Mouse (Mus musculus): ENCODE results near the gene Dph3.
"Not testable (repeated sequence)": the region's sequence is repeated elsewhere in the genome, so short reads cannot be mapped to it uniquely, and the experiment has no call there.

Dph3 gene

GRCm38 (mm10) chr14:32085486-32086201, at the start of gene Dph3:
Gene Dph3 (minus strand): TSS chr14:32085729.
- DNase-seq: peak; percentile 100

GRCm38 (mm10) chr14:32134293-32134692, 48.8 kb upstream of the Dph3 start:
- DNase-seq: no peak

DNA sequence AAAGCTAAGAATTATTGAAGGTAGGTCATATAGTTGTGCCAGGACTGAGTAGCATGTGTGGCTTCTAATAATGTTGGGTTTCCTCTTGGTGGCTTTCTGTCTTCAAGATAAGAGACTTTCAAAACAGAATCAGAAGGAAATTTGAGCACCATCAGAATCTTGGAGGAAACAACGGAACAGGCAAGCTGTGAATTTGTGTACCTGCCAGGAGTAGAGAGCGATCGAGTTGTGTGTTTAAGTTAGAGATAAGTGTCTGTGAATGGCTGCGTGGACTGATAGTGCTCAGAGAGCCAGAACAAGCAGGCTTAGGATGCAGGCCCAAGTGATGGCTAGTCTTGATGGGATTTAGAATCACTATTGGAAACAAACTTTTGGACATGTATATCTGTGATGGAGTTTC, 46.3 kb upstream of the Dph3 start:
- DNase-seq: no peak

- peak in 1 of 2 experiments; percentile 19 for DNase-seq
Observed at GRCm38 (mm10) chr14:32128409-32128808, 42.9 kb upstream of the Dph3 start.

DNA sequence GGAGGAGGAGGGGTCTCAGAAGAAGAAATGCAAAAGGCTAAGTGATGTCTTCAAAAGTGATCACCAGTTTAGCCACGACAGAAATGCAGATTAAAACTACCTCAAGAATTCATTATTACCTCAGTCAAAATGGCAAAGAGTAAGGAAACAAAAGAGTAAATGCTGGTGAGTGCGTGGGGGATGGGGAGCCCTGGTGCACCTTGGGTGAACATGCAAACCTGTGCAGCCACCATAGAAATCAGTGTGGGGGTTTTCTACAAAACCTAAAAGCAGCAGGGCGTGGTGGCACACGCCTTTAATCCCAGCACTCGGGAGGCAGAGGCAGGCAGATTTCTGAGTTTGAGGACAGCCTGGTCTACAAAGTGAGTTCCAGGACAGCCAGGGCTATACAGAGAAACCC, 39.7 kb upstream of the Dph3 start:
- DNase-seq: not testable (repeated sequence)

DNA sequence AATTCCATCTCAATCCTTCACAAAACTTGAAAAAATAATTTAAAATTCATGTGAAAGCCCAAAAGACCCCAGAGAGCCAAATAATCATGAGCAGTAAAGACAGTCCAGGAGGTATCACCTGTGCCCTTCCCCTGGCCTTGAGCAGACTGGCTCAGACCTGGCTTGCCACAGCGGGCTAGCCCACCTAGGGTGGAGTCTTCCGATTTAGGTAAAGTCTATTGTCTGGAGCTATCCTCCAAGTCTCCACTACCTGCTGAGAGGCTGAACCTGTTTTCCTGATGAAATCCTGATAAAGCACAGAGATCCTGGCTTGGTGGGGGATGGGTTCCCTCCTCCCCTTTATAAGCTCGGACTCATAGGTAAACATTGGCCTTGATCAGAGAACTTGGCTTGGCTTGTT, 38.7 kb upstream of the Dph3 start:
- peak in 1 of 2 experiments; percentile 8 for DNase-seq

DNA sequence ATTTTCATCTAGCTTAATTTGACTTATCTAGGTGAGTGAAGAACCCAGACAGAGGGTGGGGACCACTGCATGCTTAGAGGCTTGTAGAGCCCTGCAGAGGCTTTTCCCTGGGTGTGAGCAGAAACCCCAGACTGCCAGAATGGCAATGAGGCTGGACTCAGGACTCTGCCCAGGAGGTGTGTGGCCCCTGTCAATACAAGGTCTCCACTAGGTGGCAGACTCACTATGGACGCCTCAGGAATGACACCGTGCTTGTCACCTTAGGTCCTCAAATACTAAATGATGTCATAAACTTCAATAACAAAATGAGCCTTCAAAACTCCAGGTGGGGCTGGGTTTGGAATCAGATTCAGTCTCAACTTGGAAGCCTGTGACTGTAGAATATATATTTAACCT, 36.4 kb upstream of the Dph3 start:
- DNase-seq: peak; percentile 53 to 65

DNA sequence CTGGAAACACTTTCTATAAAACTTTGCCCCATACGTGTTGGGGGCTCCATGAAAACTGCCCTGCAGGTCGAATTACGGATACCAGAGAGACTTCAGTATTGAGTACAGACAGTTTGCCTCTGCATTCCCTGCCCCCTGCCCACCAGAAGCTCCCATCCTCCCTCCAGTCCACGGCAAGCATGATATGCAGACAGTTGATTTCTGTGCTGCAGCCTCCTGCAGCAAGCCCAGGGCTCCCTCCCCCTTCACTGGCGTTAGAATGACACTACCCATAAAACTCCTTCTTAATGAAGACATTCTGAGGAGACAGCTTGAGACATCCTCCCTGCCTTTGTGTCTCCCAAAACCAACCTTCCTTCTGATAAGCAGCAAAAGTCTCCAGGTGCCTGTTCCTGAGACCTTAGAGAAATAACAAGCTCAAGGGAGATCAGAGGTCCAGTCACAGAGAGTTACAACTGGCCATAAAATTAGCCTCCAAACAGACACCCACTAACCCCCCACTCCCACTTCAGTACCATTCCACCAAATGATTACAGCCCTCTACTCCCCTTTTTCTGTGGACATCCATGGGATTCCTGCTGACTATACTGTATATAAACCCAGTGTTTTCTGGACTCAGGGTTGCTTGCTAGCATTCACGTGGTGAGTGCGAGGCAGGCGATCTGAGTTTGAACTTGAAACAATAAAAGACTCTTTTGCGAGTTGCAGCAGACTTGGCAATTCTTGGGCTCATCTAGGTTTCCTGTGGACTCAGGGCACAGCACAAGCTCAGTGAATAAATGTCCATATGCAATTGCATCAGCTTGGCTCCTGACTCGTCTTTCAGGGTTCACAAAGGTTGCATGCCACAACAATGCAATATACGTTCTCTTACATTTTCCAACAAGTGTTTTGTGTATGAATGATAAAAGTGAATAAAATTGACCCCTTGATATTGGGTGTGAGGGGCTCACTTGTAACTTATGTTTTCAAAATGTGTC, 35.7 kb upstream of the Dph3 start:
- peak in 1 of 2 experiments; percentile 33 for DNase-seq

GRCm38 (mm10) chr14:32112124-32112523, 26.6 kb upstream of the Dph3 start:
- not testable (repeated sequence) for DNase-seq

GRCm38 (mm10) chr14:32106911-32107310, 21.4 kb upstream of the Dph3 start:
- peak in 1 of 2 experiments; percentile 11 for DNase-seq

- DNase-seq: peak in 1 of 2 experiments; percentile 56
Observed at GRCm38 (mm10) chr14:32105663-32106062, 20.1 kb upstream of the Dph3 start.

DNA sequence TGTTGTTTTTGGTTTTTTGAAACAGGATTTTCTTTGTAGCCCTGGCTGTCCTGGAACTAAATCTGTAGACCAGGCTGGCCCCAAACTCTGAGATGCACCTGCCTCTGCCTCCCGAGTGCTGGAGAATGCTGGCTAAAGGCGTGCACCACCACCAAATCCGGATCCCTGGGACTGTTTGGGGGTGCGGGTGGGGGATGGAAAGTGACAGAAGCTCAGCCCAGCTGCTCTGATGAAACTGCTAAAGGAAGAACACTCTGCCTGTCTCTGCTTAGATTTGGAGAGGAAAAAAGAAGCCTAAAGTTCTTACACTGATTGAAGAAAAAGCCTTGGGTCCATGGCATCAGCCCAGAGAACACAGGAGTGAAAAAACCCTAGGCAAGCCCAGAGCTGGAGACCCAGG, 18.0 kb upstream of the Dph3 start:
- no peak for DNase-seq

DNA sequence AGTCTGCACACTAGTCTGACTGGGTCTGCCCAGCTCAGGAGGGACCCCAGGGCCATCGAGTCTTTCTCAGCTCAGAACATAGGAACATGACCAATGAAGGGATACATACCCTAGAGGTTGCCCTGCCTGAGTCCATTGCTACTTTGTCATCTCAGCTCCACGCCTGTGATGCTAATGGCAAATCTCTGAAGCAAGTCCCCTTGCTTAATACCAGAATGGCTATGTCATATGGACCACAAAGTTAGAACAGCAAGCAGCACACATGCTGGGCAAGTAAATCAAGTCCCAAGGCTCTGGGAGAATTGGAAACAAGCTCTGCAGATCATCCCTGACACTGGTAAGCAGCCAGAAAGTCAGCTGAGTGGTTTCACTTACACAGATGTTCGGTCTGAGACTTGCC, 13.4 kb upstream of the Dph3 start:
- DNase-seq: no peak

- no peak for DNase-seq
Observed at GRCm38 (mm10) chr14:32097691-32098090, 12.2 kb upstream of the Dph3 start.

DNA sequence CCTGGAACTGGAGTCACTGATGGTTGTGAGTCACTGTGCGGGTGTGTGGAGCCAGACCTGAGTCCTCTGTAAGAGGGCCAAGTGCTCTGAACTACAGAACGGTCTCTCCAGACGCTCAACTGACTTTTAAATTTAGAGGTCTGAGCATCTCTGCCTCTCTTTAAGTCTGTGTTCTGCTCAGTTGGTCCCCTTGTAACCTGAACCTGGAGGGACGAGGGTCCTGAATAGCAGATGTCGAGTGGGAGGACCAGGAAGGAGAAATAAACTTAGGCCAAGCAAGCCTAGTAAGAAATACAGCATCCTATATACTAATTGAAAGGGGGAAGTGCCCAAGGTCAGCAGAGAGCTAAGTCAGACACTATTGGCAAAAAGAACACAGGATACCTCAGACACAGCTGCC, 11.2 kb upstream of the Dph3 start:
- no peak for DNase-seq

- no peak for DNase-seq
Observed at GRCm38 (mm10) chr14:32095646-32096045, 10.1 kb upstream of the Dph3 start.

DNA sequence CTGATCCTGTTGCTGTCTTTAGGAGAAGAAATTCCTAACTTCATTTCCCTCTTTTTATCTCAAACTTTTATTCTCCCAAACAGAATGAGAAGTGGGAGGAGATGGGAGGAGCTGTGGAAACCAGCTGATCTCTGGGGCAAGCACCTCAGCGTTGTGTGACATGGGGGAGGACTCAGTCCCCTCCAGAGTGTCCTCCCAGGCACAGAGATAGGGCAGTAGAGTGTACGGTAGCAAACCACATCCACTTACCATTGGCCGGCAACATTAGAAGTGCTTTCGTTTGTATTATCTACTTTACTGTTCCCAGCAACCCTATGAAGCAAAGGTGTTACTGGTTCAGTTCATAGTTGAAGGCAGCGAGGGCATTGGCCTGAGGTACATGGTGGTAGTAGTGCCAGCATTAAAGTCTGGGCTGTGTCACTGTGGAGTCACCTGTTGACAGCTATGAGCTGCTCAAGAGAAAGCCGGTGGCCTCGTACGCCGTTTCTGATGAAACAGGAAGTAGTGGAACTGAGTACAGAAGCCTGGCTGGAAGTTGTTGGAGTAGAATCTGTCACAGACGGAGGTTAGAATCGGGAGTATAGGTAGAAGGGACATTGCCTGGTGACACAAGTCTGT, 8.1 kb upstream of the Dph3 start:
- DNase-seq: no peak

- DNase-seq: no peak
Observed at GRCm38 (mm10) chr14:32093018-32093417, 7.5 kb upstream of the Dph3 start.

DNA sequence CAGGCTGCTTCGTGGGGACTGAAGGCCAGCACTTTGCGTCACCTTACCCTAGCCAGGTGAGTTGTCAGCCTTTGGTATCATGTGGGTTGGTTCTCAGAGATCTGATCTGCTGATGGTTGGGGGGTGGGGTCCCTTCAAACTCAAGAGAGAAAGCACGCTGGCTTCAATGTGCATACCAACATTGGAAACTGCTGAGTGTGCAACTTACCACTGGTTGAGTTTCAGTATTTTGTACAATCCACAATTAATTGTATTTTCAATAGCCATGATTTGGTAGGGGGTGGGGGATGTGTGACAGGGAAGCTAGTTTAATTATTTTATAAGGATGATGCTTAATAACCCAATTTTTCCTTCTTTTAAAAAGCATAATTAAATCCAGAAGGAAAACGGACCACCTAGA, 6.2 kb upstream of the Dph3 start:
- no peak for DNase-seq

GRCm38 (mm10) chr14:32091124-32091523, 5.6 kb upstream of the Dph3 start:
- DNase-seq: no peak

DNA sequence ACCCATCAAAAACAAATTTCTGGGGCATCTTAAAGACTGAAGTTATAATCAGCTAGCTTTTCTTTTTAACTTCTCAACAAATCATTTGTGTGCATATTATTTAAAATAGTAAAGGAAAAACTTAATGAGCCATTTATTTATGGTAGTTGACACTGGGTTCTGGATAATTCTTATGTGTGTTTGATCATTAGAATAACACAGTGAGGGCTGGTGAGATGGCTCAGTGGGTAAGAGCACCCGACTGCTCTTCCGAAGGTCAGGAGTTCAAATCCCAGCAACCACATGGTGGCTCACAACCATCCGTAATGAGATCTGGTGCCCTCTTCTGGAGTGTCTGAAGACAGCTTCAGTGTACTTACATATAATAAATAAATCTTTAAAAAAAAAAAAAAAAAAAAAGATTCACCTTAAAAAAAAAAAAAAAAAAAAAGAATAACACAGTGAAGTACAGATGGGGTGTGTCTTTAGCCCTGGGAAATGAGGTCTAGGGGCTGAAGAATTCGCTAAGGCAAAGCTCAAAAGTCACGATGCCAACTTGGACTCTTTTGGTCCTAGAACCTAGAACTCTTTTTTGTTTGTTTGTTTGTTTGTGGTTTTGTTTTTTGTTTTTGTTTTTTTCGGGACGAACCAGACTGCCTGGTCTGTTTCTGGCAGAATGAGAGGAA, 2.2 kb upstream of the Dph3 start:
- DNase-seq: not testable (repeated sequence)

- DNase-seq: peak in 1 of 2 experiments; percentile 42
Observed at GRCm38 (mm10) chr14:32086226-32086625, 697 bp upstream of the Dph3 start.
